Mouse (Mus musculus) retina, embryonic 14.5 days (tissue): ENCODE results near the gene Spg7.
A peak's percentile ranks its signal among the peaks of the same experiment; 100 is the strongest.
"Not testable (repeated sequence)": the region's sequence is repeated elsewhere in the genome, so short reads cannot be mapped to it uniquely, and the experiment has no call there.

Experiments used
- DNase-seq: peaks from one replicate; pipeline ENCODE4 v3.0.0-alpha.2; 2015; ENCODE audit warnings: low spot score

Gene Spg7

DNA sequence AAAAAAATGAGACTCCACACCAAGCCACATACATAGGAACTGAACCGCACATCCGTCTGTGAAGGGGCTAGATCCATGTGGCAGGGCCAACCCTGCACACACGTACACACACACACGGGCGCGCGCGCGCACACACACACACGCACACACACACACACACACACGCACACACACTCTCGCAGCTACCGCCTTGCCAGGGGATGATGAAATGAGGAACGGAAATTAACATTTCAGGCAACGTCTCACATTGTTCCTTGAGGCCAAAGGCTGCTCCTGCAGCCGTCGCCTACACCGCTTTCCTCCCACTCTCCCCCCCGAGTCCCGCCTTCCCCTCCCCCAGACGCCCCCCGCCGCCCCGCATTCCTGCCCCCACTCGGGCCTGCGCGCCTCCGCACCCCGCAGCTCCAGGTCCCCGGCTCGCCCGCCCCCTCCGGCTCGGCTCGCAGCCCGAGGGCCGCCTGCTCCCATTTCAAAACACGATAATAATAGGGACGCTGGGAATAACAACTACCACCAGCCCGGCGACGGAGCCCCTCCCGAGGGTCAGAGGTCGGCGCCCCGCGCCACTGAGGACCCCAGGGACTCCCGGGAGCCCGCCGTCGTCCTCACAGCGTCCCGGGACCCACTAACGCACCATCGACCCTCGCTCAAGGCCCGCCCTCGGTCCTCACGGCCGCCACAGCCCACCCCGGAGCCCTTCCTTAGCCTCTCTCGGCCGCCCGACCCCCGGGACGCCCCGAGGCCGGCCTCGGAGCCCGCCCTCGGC lies 21.6 kb upstream of the Spg7 start:
- peak; percentile 62 for DNase-seq

DNA sequence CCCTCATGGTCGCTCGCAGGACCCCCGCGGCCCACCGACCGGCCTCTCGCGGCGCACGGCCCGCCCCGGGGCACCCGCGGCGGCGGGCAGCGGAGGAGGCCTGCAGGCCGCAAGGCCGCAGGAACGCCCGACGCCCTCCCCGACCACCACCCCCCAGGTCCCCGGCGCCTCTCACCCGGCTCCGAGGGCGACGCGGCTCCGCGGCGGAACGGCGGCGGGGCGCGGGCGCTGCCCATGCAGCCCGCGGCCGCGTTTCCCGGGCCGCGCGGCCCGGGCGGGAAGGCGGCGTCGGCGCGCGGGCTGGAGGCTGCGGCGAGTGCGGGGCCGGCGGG lies 21.0 kb upstream of the Spg7 start:
- no peak for DNase-seq

DNA sequence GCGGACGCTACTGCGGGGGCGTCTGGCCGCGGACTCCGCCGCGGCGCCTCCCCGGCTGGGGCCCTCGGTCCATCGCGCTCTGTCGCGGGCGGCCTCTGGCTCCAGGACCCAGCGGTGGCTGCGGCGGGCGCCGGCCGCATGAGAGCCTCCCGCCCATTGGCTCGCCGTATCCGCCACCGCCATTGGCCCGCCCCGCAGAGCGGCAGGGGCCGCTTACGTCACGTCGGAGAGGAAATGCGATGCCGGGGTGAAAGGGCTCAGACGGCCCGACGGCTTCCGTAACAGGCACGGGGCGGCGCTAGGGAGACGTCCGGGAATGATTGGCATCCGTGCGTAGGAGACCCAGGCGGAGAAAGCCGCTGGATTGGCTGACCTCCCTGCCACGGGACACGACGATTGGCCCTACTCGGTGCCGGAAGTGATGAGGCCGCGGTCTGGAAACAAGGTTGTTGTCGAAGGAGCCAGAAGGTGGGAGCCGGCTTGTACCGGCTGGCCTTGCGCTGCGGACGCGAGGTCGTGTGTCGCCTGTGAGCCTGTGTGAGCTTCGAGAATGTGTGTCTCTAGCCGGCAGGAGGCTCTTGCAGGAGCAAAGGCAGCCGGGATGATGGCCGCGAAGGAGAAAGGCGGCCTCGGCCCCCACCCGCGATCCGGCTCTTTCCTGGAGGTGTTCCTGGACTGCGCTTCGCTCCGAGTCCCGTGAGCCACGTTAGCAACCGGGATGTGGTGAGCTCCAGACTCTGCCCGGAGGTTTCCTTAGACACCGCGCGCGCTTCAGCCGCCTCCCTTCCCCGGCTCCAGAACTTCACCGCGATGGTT lies 20.4 kb upstream of the Spg7 start, which contains the start of gene Ankrd11:
Gene Ankrd11, minus strand, starts transcription at position 120 of the 816 bp plus-strand sequence.
- DNase-seq = peak; percentile 99

DNA sequence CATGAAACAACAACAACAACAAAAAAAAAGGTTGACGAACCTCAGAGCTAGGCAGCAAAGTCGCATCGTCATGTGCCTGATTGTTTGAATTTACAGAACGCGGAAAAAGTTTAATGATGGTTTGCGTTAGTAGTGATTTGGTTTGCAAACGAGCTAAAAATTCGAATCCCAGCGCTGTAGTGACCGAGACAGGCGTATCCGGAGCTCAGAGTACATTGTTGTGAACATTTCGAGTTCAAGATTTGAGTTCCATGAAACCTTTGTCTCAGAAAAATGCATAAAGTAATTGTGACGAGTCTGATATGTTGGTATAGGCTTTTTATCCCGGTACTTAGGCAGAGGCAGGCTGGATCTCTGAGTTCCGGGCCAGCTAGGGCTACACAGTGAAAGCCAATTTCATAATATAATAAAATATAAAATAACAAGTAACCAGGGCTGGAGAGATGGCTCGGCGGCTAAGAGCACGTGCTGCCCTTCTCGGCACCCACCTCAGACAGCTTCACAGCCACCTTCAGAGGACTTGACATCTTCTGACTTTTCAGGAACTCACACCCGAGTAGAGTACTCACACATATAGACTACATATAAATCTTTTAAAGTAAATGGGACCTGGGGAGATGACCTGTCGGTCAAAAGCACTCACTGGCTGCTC lies 19.6 kb upstream of the Spg7 start:
- DNase-seq = no peak

DNA sequence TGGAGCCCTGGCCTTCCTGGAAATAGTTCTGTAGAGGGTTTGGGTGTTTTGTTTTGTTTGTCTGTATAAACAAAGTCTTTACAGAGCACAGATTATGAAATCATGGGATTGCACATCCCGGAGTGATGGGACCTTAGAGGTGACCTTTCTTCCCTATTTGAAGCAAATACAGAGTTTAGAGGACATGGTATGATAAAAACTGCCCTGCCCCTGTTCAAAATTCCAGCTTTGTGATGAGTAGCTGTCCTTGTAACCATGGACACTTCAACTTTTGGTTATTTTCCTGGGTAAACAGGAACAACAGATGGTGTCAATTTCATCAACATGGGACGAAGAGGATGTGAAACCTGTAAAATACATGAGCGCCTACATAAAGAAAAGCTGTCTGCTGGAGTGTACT lies 18.8 kb upstream of the Spg7 start:
- no peak for DNase-seq

DNA sequence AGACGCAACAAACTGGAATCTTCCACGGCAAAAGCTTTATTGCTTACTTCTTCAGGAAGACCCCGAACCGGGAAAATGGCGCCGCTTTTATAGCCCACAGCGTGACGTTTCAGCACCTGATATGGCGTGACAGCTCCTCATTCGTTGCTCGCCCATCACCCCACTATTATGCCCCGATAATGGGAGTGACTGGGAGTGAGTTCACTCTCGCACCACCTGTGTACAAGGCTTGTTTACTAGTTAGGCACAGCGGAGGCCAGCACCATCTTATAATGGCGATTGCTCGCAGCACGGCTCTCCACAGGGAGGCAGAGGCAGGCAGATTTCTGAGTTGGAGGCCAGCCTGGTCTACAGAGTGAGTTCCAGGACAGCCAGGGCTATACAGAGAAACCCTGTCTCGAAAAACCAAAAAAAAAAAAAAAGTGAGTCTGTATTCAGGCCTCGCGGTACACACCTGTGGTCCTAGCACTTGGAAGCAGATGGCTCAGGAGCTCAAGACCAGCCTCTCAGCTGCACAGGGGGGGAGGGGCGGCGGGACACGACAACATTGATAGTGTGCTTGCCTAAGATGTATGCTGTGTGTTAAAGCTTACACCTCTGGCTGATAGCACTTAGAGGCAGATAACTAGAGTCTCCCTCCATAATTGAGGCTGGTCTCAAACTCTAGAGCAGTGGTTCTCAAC lies 17.9 kb upstream of the Spg7 start:
- DNase-seq = not testable (repeated sequence)

DNA sequence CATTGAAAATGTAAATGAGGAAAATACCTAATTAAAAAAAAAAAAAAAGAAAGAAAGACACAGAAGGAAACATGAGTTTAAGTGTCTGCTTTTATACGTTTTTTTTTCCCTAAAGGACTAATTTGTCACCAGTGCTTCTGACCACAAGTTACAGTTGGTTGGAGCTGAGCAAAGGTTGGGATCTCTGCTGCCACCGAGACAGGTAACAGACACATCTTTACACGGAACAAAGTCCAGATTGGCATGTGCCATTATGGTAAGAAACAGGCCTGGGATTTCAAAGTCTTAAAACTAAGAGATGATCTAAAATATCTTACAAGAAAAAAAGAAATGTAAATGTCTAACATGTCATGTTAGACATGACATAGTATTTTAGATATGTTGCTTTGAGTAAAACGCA lies 16.0 kb upstream of the Spg7 start:
- DNase-seq = no peak

DNA sequence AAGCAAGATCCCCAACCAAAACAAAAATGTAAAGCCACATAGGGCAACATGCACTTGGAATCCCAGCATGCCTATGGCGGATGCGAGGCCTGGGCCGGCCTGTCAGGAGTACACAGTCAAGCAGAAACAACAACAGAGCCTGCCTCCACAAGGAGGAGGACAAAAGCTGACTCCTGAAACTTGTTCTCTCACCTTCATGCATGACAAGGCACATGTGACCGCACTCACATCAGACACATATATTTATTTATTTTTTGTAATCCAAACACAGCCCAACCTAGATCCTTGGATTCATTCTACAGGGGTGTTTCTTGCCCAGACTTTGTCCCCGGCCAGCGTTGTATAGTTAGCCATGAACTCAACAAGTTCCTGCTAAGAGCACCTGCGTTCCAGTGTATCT lies 14.9 kb upstream of the Spg7 start:
- no peak for DNase-seq

DNA sequence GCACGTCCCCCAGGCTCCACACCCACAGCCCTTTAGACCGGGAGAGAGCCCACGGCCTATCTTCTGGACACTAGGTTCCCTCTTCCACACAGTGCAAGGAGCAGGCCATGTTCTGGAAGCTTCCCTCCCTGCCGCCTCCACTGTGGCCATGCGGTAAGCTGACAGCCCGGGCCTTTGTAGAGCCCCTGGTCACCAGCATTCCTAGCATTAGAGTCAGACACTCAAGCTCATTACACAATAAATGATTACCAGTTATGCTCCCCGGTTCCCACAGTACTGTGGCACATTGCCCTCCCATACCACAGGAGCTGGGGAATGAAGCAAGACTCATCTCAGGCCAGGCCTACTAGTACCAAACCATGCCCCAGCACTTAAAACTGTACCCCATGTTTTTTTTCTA lies 14.3 kb upstream of the Spg7 start:
- no peak for DNase-seq

DNA sequence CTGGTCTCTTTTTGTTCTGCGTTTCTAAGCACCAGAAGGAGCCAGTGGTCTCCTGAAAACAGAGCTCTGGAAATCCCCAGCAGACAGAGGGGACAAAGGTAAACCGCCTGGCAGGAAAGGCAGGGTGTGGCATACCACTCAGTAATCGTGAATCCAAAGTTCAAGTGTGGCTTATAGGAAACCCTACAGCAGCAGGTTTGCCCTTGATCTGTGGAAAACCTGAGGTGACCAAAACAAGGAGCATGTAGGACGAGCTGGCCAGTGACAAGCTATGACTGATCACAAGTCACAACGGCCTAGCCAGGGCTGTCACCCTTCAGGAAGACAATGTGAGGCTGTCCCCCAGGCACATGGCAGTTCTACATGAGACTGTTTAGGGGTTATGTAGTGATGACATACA lies 11.3 kb upstream of the Spg7 start:
- no peak for DNase-seq

DNA sequence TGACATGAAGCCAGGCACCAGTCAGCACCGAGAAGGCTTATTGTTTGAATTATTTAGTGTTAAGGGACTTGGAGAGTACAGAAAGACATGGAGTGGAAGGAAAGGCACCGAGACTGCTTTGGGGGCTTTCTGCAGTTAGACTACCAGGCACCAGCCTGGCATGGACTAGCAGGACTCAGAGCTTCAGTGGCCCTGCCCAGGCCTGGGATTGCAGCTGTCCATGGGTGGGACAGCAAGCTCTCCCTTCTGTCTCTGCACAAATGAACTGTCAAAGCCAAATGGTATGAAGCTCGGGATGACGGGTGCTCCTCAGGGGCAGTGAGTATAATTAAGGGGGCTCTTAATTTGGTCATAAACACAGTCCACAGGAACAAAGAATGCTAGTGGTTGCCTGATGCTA lies 1.3 kb downstream of the Spg7 start:
- peak; percentile 13 for DNase-seq

DNA sequence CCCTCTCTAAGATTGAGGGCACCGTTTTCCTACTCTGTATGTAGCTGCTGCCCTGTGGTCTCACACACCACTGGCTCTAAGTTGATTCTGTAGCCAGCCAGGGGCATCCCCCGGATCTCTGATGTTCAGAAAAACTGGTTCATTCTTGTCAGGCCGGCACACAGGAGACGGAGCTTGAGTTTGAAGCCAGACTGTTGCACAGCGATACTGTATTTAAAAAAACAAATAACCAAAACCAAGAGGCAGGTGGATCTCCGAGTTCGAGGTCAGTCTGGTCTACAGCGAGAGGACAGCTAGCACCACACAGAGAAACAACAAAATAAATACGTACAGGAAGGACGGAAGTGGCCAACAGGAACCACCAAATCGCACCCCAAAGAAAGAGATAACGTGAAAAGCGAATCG lies 2.1 kb downstream of the Spg7 start:
- DNase-seq = peak; percentile 49

DNA sequence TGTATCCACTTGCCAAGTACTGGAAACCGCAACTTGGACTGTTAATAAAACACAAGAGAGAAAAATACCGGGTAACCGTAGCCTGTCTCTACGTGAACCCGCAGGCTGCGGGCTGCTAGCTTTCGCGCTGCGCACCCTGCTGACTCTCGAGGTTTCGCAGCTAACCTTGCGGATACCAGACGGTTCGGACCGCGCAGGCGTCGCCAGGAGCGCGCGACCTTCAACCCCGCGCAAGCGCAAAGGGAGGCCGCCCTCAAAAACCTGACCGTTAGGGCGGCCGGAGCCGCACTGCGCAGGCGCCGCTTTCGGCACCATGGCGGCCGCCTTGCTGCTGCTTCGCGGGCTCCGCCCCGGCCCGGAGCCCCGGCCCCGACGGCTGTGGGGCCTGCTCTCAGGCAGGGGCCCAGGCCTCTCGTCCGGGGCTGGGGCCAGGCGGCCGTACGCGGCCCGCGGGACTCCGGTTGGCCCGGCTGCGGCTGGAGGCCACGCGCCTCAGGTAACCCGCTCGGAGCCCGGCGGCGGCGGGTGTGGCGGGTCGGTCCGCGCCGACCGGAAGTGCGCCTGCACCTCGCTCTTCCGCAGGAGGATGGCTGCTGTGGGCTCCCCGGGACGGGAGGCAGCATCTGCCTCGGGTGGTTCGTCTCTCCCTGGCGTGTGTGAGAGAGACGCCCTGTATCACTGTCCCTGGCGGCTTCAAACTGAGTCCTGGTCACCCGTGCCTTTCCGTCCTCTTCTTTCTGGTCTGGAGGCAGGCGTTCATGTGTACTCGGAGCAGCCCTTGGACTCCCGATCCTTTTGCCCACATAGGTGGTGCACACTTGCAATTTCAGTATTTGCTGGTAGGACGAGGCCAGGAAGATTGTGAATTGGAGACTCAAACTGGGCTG lies 2.7 kb downstream of the Spg7 start:
- DNase-seq = peak; percentile 98

DNA sequence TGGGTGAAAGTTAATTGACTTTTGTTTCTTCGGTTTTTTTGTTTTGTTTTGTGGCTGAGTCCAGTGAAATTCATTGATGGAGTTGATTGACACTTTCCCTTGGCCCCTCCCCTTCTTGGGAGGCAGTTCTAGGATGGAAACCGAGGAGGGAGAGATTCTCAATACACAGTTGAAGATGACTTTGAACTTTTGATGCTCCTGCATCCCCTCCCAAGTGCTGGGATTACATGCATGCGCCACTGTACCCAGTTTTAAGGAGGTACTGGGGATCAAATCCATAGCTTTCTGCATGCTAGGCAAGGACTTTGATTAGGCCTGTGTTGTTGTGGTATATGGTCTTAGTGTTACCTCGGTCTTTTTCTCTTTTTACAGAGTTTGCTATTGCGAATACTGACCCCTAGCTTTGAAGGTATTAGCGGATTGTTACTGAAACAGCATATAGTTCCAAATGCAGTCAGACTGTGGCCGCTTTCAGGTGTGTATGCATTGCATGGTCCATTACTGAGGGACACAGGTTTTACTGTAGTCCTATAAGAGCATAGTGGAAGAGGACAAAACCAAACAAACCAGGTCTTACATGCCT lies 3.5 kb downstream of the Spg7 start:
- peak; percentile 41 for DNase-seq

DNA sequence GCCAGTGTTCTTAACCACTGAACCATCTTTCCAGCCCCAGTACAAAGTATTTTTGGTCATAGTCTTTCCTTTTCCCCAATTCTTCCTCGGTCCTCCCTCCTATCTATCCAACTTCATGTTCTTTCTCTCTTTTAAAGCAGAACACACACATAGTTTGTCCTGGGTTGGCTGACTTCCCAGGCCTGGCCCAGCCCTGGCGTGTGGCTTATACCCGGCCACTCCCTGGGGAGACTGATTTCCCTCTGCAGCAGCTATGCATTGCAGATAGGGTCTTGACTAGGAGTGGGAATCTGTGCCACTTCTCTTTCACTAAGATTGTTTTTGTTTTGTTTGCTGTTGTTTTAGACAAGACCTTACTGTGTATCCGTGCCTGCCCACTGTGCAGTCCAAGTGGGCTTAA lies 8.4 kb downstream of the Spg7 start:
- DNase-seq = no peak

DNA sequence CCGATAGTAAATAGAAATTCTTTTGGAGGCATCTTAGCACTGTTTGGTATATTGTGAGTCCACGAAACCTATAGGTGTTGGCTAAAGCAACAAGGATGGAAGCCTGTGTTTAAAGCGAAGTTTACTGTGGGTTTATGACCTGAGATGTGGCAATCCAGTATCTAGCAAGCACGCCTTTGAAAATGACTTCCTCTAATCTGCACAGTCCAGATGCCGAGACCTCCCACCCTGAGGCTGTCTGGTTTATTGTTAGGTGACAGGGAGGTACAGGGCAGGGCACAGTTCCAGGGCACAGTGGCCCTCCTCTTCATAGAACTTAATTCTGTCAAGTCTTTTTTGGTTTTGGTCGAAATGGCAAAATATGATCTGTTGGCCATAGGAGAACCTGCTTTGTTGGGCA lies 14.5 kb downstream of the Spg7 start:
- DNase-seq = no peak

DNA sequence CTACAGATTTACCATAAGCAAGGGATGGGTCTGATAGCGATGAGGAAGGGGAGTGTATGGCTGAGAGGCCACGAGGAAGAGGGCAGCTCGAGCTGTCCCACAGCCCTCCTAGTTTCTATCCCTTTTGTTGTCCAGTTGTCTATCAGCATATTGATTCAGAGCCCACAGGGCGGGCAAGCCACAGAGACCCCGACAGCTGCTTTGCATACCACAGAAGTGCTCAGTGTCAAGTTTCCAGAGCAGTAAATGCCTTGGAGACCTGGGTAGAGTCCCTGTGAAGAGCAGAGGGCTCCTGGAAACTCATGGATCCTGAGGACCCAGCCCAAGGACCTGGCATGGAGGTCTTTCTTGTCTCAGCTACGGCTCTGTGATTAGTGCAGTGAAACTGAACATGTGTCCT lies 20.3 kb downstream of the Spg7 start:
- DNase-seq = no peak

DNA sequence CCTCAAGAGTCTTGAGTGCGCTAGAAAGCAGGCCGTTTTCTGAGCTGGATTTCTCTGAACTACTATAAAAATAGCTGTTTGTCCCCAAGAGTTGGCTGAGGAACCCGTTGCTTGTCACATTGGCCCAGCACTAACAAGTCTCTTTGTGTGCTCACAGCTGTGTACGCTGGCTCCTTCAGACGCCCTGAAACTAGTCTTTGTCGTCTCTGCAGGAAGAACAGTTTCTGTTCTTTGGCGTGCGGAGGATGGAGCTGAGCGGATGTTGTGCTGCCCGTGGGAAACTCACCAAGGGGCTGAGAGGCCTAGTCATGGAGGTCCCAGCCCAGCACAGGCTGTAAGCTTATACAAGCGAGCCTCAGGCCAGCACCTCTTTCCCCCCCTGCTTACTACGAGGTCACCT lies 20.9 kb downstream of the Spg7 start:
- no peak for DNase-seq

DNA sequence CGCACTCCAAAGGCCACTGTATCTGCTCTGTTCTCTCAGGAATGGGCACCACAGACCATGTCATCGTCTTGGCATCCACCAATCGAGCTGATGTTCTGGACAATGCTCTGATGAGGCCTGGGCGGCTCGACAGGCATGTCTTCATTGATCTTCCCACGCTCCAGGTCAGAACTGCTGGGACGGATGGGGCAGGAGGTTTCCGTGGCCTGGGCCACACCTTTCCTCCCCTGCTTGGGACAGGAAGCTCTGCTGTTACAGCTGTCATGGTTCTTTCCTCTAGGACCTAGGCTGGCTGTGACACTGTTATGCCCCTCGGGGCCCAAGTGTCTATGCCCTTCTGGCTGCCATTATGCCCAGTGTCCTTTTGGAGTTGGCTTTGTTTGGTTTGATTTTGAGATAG lies 24.5 kb downstream of the Spg7 start:
- no peak for DNase-seq

DNA sequence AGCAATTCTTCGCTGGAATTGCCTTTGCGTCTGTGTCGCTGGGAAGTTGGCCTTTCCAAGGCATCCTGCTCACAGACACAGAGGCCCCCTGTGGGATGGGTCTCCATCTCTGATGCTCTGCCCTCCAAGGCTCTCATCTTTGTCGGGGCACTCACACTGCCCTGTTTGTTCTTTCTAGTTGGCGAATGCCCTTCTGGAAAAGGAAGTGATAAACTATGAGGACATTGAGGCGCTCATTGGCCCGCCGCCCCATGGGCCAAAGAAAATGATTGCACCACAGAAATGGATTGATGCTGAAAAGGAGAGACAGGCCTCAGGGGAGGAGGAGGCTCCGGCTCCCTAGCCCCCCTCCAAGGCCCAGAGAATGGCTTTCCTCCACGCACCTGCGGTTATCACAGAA lies 34.5 kb downstream of the Spg7 start:
- no peak for DNase-seq
